Mouse (Mus musculus) lung, embryonic 16.5 days (tissue): ENCODE data around the gene Oas3. TPM values are rescaled to one million over a fixed set of nuclear protein-coding genes. Genes with fewer than 3 reads are reported as not detected.

ENCODE experiments used
- ATAC-seq: fragments of 200-750 bp; cut with Nextera tagmentation; 2 replicates; pipeline ENCODE4 v1.8.0; 2017; ENCODE audit warnings: low read depth, mild to moderate bottlenecking, moderate library complexity
- H3K27ac ChIP-seq: fragments of 300-500 bp; sonication (generic); 2 replicates; pipeline ENCODE4 v1.5.1; 2014; ENCODE audit warnings: mild to moderate bottlenecking, control low read depth, low read length
- H3K27me3 ChIP-seq: fragments of 300-500 bp; sonication (generic); 2 replicates; pipeline ENCODE4 v1.6.1; 2014; ENCODE audit warnings: low read depth, low read length, mixed read lengths; ENCODE audit not compliant: control insufficient read depth, insufficient read depth
- H3K36me3 ChIP-seq: fragments of 300-500 bp; sonication (generic); 2 replicates; pipeline ENCODE4 v1.6.1; 2014; ENCODE audit warnings: low read length; ENCODE audit not compliant: control insufficient read depth, insufficient read depth
- H3K4me1 ChIP-seq: fragments of 300-500 bp; sonication (generic); replicated peaks from 2 replicates; pipeline ENCODE4 v1.6.1; 2014; ENCODE audit warnings: low read length, mixed read lengths; ENCODE audit not compliant: control insufficient read depth, insufficient read depth
- H3K4me2 ChIP-seq: fragments of 300-500 bp; sonication (generic); 2 replicates; pipeline ENCODE4 v1.6.1; 2014; ENCODE audit warnings: low read depth, low read length, control low read depth
- H3K4me3 ChIP-seq: fragments of 300-500 bp; sonication (generic); 2 replicates; pipeline ENCODE4 v1.5.1; 2014; ENCODE audit warnings: mild to moderate bottlenecking, low read length, control low read depth
- H3K9ac ChIP-seq: fragments of 300-500 bp; sonication (generic); 2 replicates; pipeline ENCODE4 v1.6.1; 2014; ENCODE audit warnings: low read length, control low read depth
- H3K9me3 ChIP-seq: fragments of 300-500 bp; sonication (generic); 2 replicates; pipeline ENCODE4 v1.6.1; 2016; ENCODE audit warnings: low read length; ENCODE audit not compliant: control insufficient read depth
- WGBS: fragments of 180-500 bp; shearing (Covaris S2); extraction: QIAGEN DNeasy Blood & Tissue Kit; methylation state at CpG from one replicate; pipeline ENCODE4 v1.1.7; 2014; 5-methylcytosine and 5-hydroxymethylcytosine counted together
- polyA plus RNA-seq: library from polyadenylated mRNA; unstranded; fragments of >200 nt; fragmentation: Nextera tagmentation; extraction: Ambion mirVana; gene quantifications from 2 replicates; pipeline ENCODE4 v1.2.1, GENCODE M21; 2015

Gene Oas3
- polyA plus RNA-seq, 1 experiment from 2014 or later = 0.10 TPM

GRCm38 (mm10) chr5:120775287-120775985 lies 2.0 kb downstream of the Oas3 start:
- Histone ChIP-seq H3K27ac (no peak overlapping the region), H3K9me3 (no peaks in the 10 kb centered on the region), H3K4me1 (no peaks in the 10 kb centered on the region), H3K4me2 (no peak overlapping the region), H3K4me3 (no peak overlapping the region), H3K9ac (no peak overlapping the region), H3K27me3 (no peaks in the 10 kb centered on the region), H3K36me3 (no peaks in the 10 kb centered on the region)
- no peak for ATAC-seq
- WGBS = 58% methylated on average over 14 of the region's 14 CpGs

- no peak overlapping the region for H3K4me2 ChIP-seq
- H3K27me3 ChIP-seq = no peaks in the 10 kb centered on the region
- 40% methylated on average over 3 of the region's 3 CpGs for WGBS
- H3K36me3 ChIP-seq = no peaks in the 10 kb centered on the region
- H3K9ac ChIP-seq = no peak overlapping the region
- H3K4me3 ChIP-seq = no peak overlapping the region
- H3K4me1 ChIP-seq = no peaks in the 10 kb centered on the region
- H3K9me3 ChIP-seq = no peaks in the 10 kb centered on the region
- no peak overlapping the region for H3K27ac ChIP-seq
- no peak for ATAC-seq
Observed at GRCm38 (mm10) chr5:120769396-120769795, 8.1 kb downstream of the Oas3 start.

GRCm38 (mm10) chr5:120765010-120765409 lies 12.5 kb downstream of the Oas3 start:
- H3K4me2 ChIP-seq = no peak overlapping the region
- no peaks in the 10 kb centered on the region for H3K27me3 ChIP-seq
- WGBS = 61% methylated on average over 8 of the region's 8 CpGs
- no peaks in the 10 kb centered on the region for H3K9me3 ChIP-seq
- H3K27ac ChIP-seq = no peak overlapping the region
- no peak overlapping the region for H3K4me3 ChIP-seq
- no peak for ATAC-seq
- no peaks in the 10 kb centered on the region for H3K4me1 ChIP-seq
- H3K9ac ChIP-seq = no peak overlapping the region
- no peaks in the 10 kb centered on the region for H3K36me3 ChIP-seq

GRCm38 (mm10) chr5:120761901-120762300 lies 15.6 kb downstream of the Oas3 start:
- WGBS = 20% methylated on average over 6 of the region's 6 CpGs
- Histone ChIP-seq H3K4me2 (no peak overlapping the region), H3K9ac (no peak overlapping the region), H3K27me3 (no peaks in the 10 kb centered on the region), H3K27ac (no peak overlapping the region), H3K36me3 (no peaks in the 10 kb centered on the region), H3K9me3 (no peaks in the 10 kb centered on the region), H3K4me1 (no peaks in the 10 kb centered on the region), H3K4me3 (no peak overlapping the region)
- no peak for ATAC-seq

GRCm38 (mm10) chr5:120754215-120754614 lies 23.2 kb downstream of the Oas3 start:
- WGBS = 90% methylated on average over 4 of the region's 4 CpGs
- no peak overlapping the region for H3K4me2 ChIP-seq

GRCm38 (mm10) chr5:120752786-120753185 lies 24.7 kb downstream of the Oas3 start:
- H3K4me1 ChIP-seq = no peaks in the 10 kb centered on the region
- 66% methylated on average over 3 of the region's 3 CpGs for WGBS
- no peaks in the 10 kb centered on the region for H3K36me3 ChIP-seq
- H3K4me2 ChIP-seq = no peak overlapping the region
- H3K27me3 ChIP-seq = no peaks in the 10 kb centered on the region
- no peak overlapping the region for H3K4me3 ChIP-seq
- no peak overlapping the region for H3K9ac ChIP-seq
- no peaks in the 10 kb centered on the region for H3K9me3 ChIP-seq
- no peak for ATAC-seq
- H3K27ac ChIP-seq = no peak overlapping the region

More at GRCm38 (mm10) chr5:120754215-120754614, 23.2 kb downstream of the Oas3 start:
- ATAC-seq = no peak
- Histone ChIP-seq H3K27ac (no peak overlapping the region), H3K9me3 (no peaks in the 10 kb centered on the region), H3K36me3 (no peaks in the 10 kb centered on the region), H3K4me3 (no peak overlapping the region), H3K27me3 (no peaks in the 10 kb centered on the region), H3K9ac (no peak overlapping the region), H3K4me1 (no peaks in the 10 kb centered on the region)

GRCm38 (mm10) chr5:120751206-120751605 lies 26.3 kb downstream of the Oas3 start:
- H3K4me2 ChIP-seq = no peak overlapping the region
- no peak overlapping the region for H3K4me3 ChIP-seq
- H3K4me1 ChIP-seq = no peaks in the 10 kb centered on the region
- H3K27me3 ChIP-seq = no peaks in the 10 kb centered on the region
- no peak overlapping the region for H3K9ac ChIP-seq
- no peaks in the 10 kb centered on the region for H3K9me3 ChIP-seq
- no peaks in the 10 kb centered on the region for H3K36me3 ChIP-seq
- ATAC-seq = no peak
- no peak overlapping the region for H3K27ac ChIP-seq
- 69% methylated on average over 3 of the region's 3 CpGs for WGBS

- Histone ChIP-seq H3K27me3 (no peaks in the 10 kb centered on the region), H3K36me3 (no peaks in the 10 kb centered on the region), H3K4me3 (no peak within 1 kb of the TSS), H3K27ac (no peak within 1 kb of the TSS), H3K4me2 (no peak within 1 kb of the TSS), H3K9ac (no peak within 1 kb of the TSS), H3K4me1 (no peaks in the 10 kb centered on the region), H3K9me3 (no peaks in the 10 kb centered on the region)
- 52% methylated on average over 5 of the region's 5 CpGs for WGBS
- ATAC-seq = no peak
Observed at GRCm38 (mm10) chr5:120749688-120750087, 27.8 kb downstream of the Oas3 start, which contains the start of gene Oas2. Gene Oas2 (minus strand): TSS chr5:120749853.

- H3K9me3 ChIP-seq = no peaks in the 10 kb centered on the region
- no peak overlapping the region for H3K4me3 ChIP-seq
- H3K27ac ChIP-seq = no peak overlapping the region
- H3K4me2 ChIP-seq = no peak overlapping the region
- H3K4me1 ChIP-seq = no peaks in the 10 kb centered on the region
- H3K9ac ChIP-seq = no peak overlapping the region
- no peaks in the 10 kb centered on the region for H3K36me3 ChIP-seq
- no peaks in the 10 kb centered on the region for H3K27me3 ChIP-seq
- no peak for ATAC-seq
- WGBS = 8% methylated on average over 5 of the region's 5 CpGs
Observed at GRCm38 (mm10) chr5:120746451-120746850, 31.0 kb downstream of the Oas3 start.
